Mouse (Mus musculus): ENCODE measurements around the gene Cnbd2. TPM values are rescaled to one million over a fixed set of nuclear protein-coding genes. Genes with fewer than 3 reads are reported as not detected.

The Cnbd2 gene
- polyA plus RNA-seq, 1 experiment from 2014 or later: 4.5 TPM

DNA sequence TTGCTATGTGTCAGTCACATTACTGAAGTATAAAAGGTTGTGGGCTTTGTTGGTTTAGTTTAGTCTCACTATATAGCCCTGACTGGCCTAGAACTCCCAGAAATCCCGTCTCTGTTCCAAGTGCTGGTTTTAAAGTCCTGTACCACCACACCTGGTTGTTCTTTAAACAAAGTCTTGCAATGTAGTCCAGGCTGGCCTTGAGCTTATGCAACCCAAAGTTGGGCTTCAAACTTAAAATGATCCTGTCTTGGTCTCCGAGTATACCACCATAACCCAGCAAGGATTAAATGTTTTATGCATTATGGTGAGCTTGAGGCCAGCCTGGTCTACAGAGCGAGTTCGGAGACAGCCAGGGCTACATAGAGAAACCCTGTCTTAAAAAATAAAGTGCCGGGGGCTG is 2.2 kb upstream of the Cnbd2 start:
- H3K9me3 ChIP-seq (ENCODE audit: control insufficient read depth, low read length): no peaks in the 10 kb centered on the region
- no peak for ATAC-seq
- H3K4me2 ChIP-seq (ENCODE audit: low read depth, low read length): no peak overlapping the region
- WGBS: 96% methylated on average over 5 of the region's 5 CpGs
- 0 out of 2 replicates have a peak, but pooled peaks cover 5% of the 10 kb centered on the region for H3K4me1 ChIP-seq (ENCODE audit: control insufficient read depth, insufficient read depth, low read length)
- no peak overlapping the region for H3K9ac ChIP-seq (ENCODE audit: low read depth, low read length)
- H3K27ac ChIP-seq (ENCODE audit: low read length): no peak overlapping the region
- peaks cover 3% of the 10 kb centered on the region; the same call in 1 of the 2 replicates for H3K36me3 ChIP-seq (ENCODE audit: control insufficient read depth, insufficient read depth, low read length)
- no peaks in the 10 kb centered on the region for H3K27me3 ChIP-seq (replicated peaks; ENCODE audit: control insufficient read depth, insufficient read depth, low read length)
- H3K4me3 ChIP-seq (ENCODE audit: low read length): no peak overlapping the region

- Histone ChIP-seq H3K4me2 (ENCODE audit: low read depth, low read length) (no peak overlapping the region), H3K27ac (ENCODE audit: low read length) (no peak overlapping the region), H3K4me3 (ENCODE audit: low read length) (no peak overlapping the region), H3K9me3 (ENCODE audit: control insufficient read depth, low read length) (no peaks in the 10 kb centered on the region), H3K4me1 (ENCODE audit: control insufficient read depth, insufficient read depth, low read length) (0 out of 2 replicates have a peak, but pooled peaks cover 5% of the 10 kb centered on the region), H3K9ac (ENCODE audit: low read depth, low read length) (no peak overlapping the region), H3K27me3 (replicated peaks; ENCODE audit: control insufficient read depth, insufficient read depth, low read length) (no peaks in the 10 kb centered on the region), H3K36me3 (ENCODE audit: control insufficient read depth, insufficient read depth, low read length) (peaks cover 3% of the 10 kb centered on the region; the same call in 1 of the 2 replicates)
- WGBS: 86% methylated on average over 5 of the region's 5 CpGs
- ATAC-seq: no peak
These were observed 1.6 kb upstream of the Cnbd2 start for GRCm38 (mm10) chr2:156310455-156310854.

GRCm38 (mm10) chr2:156310945-156311344 is 1.2 kb upstream of the Cnbd2 start:
- H3K9me3 ChIP-seq (ENCODE audit: control insufficient read depth, low read length): no peaks in the 10 kb centered on the region
- 0 out of 2 replicates have a peak, but pooled peaks cover 5% of the 10 kb centered on the region for H3K4me1 ChIP-seq (ENCODE audit: control insufficient read depth, insufficient read depth, low read length)
- H3K9ac ChIP-seq (ENCODE audit: low read depth, low read length): no peak overlapping the region
- H3K4me3 ChIP-seq (ENCODE audit: low read length): no peak overlapping the region
- no peak for ATAC-seq
- 89% methylated on average over 5 of the region's 5 CpGs for WGBS
- H3K36me3 ChIP-seq (ENCODE audit: control insufficient read depth, insufficient read depth, low read length): peaks cover 3% of the 10 kb centered on the region; the same call in 1 of the 2 replicates
- no peak overlapping the region for H3K27ac ChIP-seq (ENCODE audit: low read length)
- no peaks in the 10 kb centered on the region for H3K27me3 ChIP-seq (replicated peaks; ENCODE audit: control insufficient read depth, insufficient read depth, low read length)
- no peak overlapping the region for H3K4me2 ChIP-seq (ENCODE audit: low read depth, low read length)

DNA sequence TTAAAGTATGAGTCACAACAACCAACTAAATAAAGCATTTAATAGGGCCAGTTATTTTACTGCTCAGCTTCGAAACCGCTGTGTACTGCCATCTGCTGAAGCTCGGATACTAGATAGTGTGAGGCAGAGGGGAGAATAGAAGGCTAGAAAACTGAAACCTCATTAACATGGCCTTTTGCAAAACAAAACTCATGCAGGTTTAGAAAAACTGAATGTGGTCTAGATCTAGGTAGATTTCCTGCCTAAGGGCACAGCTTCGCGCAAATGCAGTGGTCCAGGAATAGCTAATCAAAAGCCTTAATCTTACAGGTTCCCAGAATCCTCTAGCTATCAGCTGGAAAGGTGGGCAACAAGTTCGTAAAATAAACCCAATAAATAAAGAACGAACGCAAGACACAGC is 658 bp upstream of the Cnbd2 start:
- Histone ChIP-seq H3K9ac (ENCODE audit: low read depth, low read length) (peak overlapping the region; percentile 90), H3K36me3 (ENCODE audit: control insufficient read depth, insufficient read depth, low read length) (peaks cover 3% of the 10 kb centered on the region; the same call in 1 of the 2 replicates), H3K4me2 (ENCODE audit: low read depth, low read length) (peak overlapping the region; percentile 76), H3K4me1 (ENCODE audit: control insufficient read depth, insufficient read depth, low read length) (0 out of 2 replicates have a peak, but pooled peaks cover 5% of the 10 kb centered on the region), H3K4me3 (ENCODE audit: low read length) (peak overlapping the region; percentile 95), H3K27ac (ENCODE audit: low read length) (peak overlapping the region; percentile 99), H3K9me3 (ENCODE audit: control insufficient read depth, low read length) (no peaks in the 10 kb centered on the region), H3K27me3 (replicated peaks; ENCODE audit: control insufficient read depth, insufficient read depth, low read length) (no peaks in the 10 kb centered on the region)
- ATAC-seq: no peak
- 25% methylated on average over 8 of the region's 8 CpGs for whole genome bisulfite sequencing

DNA sequence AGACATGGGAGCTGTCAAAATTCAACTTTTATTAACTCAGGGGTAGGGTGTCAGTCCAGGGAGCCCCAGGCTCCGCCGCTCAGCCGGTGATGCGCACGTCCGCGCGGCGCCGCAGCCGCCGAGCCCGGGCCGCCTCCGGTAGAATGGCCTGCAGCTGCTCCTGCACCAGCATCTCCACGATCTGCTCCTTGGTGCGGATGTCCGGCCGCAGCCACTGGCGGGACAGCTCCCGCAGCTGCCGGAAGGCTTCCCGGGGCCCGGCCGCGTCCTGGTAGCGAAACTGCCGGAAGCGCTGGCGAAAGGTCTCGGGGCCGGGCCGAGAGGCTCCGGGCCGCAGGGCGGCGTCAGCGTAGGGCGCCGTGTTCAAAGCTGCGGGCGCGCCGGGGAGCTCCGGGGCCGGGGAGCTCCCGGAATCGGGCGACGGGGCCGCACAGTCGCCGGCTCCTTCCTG is 233 bp upstream of the Cnbd2 start:
- H3K36me3 ChIP-seq (ENCODE audit: control insufficient read depth, insufficient read depth, low read length): peaks cover 3% of the 10 kb centered on the region; the same call in 1 of the 2 replicates
- H3K9me3 ChIP-seq (ENCODE audit: control insufficient read depth, low read length): no peaks in the 10 kb centered on the region
- H3K9ac ChIP-seq (ENCODE audit: low read depth, low read length): peak overlapping the region; percentile 90
- H3K4me1 ChIP-seq (ENCODE audit: control insufficient read depth, insufficient read depth, low read length): 0 out of 2 replicates have a peak, but pooled peaks cover 5% of the 10 kb centered on the region
- H3K4me2 ChIP-seq (ENCODE audit: low read depth, low read length): peak overlapping the region; percentile 76
- peak overlapping the region; percentile 95 for H3K4me3 ChIP-seq (ENCODE audit: low read length)
- under 1% methylated on average over 53 of the region's 53 CpGs for WGBS
- no peaks in the 10 kb centered on the region for H3K27me3 ChIP-seq (replicated peaks; ENCODE audit: control insufficient read depth, insufficient read depth, low read length)
- peak overlapping the region; percentile 99 for H3K27ac ChIP-seq (ENCODE audit: low read length)
- ATAC-seq: peak; percentile 84

- H3K4me1 ChIP-seq (ENCODE audit: control insufficient read depth, insufficient read depth, low read length): 0 out of 2 replicates have a peak, but pooled peaks cover 5% of the 10 kb centered on the region
- ATAC-seq: no peak
- peak overlapping the region; percentile 99 for H3K27ac ChIP-seq (ENCODE audit: low read length)
- H3K4me2 ChIP-seq (ENCODE audit: low read depth, low read length): peak overlapping the region; percentile 76
- H3K36me3 ChIP-seq (ENCODE audit: control insufficient read depth, insufficient read depth, low read length): peaks cover 3% of the 10 kb centered on the region; the same call in 1 of the 2 replicates
- H3K27me3 ChIP-seq (replicated peaks; ENCODE audit: control insufficient read depth, insufficient read depth, low read length): no peaks in the 10 kb centered on the region
- no peaks in the 10 kb centered on the region for H3K9me3 ChIP-seq (ENCODE audit: control insufficient read depth, low read length)
- peak overlapping the region; percentile 95 for H3K4me3 ChIP-seq (ENCODE audit: low read length)
- peak overlapping the region; percentile 90 for H3K9ac ChIP-seq (ENCODE audit: low read depth, low read length)
- WGBS: 51% methylated on average over 3 of the region's 3 CpGs
These were observed 1.1 kb downstream of the Cnbd2 start for GRCm38 (mm10) chr2:156313153-156313552.

DNA sequence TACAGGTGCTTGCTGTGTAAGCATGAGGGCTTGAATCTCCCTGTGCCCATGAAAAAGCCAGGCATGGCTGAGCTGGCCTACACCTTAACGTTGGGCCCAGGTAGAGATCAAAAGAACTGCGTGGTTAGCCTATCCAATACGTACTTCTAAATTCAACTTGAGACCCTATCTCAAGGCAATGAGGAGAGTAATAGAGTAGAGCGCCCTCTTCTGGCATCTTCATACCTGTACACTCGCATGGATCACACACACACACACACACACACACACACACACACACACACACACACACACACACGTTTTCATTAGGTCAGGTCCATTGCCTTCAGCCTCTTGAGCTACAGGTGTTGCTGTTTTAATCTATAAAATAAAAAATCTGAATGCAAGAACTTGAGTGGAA is 2.7 kb downstream of the Cnbd2 start:
- no peak overlapping the region for H3K27ac ChIP-seq (ENCODE audit: low read length)
- no peaks in the 10 kb centered on the region for H3K27me3 ChIP-seq (replicated peaks; ENCODE audit: control insufficient read depth, insufficient read depth, low read length)
- WGBS: 96% methylated on average over 6 of the region's 6 CpGs

DNA sequence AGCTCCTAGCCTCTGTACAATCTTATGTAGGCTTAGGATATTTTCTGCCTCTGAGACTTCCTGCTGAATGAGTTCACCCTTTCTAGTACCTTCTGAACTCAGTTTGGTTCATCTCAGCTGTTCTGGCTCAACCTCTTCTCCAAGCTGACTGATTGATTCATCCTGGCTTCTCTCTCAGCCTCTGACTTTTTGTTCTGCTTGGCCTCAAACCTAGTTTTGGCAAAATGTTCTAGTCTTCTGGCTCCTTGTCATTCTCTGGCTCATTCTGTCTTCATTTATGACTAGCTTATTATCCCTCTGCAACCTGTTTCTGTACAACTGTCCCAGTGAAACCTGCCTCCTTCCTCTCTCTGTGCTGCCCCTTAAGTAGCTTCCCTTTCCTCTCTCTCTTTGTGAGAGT is 6.4 kb downstream of the Cnbd2 start:
- no peak overlapping the region for H3K4me2 ChIP-seq (ENCODE audit: low read depth, low read length)
- 0 out of 2 replicates have a peak, but pooled peaks cover 2% of the 10 kb centered on the region for H3K9me3 ChIP-seq (ENCODE audit: control insufficient read depth, low read length)
- H3K4me1 ChIP-seq (ENCODE audit: control insufficient read depth, insufficient read depth, low read length): no peaks in the 10 kb centered on the region
- H3K27me3 ChIP-seq (replicated peaks; ENCODE audit: control insufficient read depth, insufficient read depth, low read length): no peaks in the 10 kb centered on the region
- H3K9ac ChIP-seq (ENCODE audit: low read depth, low read length): no peak overlapping the region
- no peak overlapping the region for H3K4me3 ChIP-seq (ENCODE audit: low read length)
- peaks cover 3% of the 10 kb centered on the region; the same call in 1 of the 2 replicates for H3K36me3 ChIP-seq (ENCODE audit: control insufficient read depth, insufficient read depth, low read length)
- no peak overlapping the region for H3K27ac ChIP-seq (ENCODE audit: low read length)
- ATAC-seq: no peak

More for the DNA sequence above, 2.7 kb downstream of the Cnbd2 start:
- H3K9ac ChIP-seq (ENCODE audit: low read depth, low read length): no peak overlapping the region
- no peak for ATAC-seq
- H3K4me2 ChIP-seq (ENCODE audit: low read depth, low read length): no peak overlapping the region
- peaks cover 3% of the 10 kb centered on the region; the same call in 1 of the 2 replicates for H3K36me3 ChIP-seq (ENCODE audit: control insufficient read depth, insufficient read depth, low read length)
- 0 out of 2 replicates have a peak, but pooled peaks cover 5% of the 10 kb centered on the region for H3K4me1 ChIP-seq (ENCODE audit: control insufficient read depth, insufficient read depth, low read length)
- H3K4me3 ChIP-seq (ENCODE audit: low read length): no peak overlapping the region
- no peaks in the 10 kb centered on the region for H3K9me3 ChIP-seq (ENCODE audit: control insufficient read depth, low read length)

GRCm38 (mm10) chr2:156321538-156321937 is 9.4 kb downstream of the Cnbd2 start:
- H3K27me3 ChIP-seq (replicated peaks; ENCODE audit: control insufficient read depth, insufficient read depth, low read length): no peaks in the 10 kb centered on the region
- no peak overlapping the region for H3K27ac ChIP-seq (ENCODE audit: low read length)
- H3K9ac ChIP-seq (ENCODE audit: low read depth, low read length): no peak overlapping the region
- H3K4me3 ChIP-seq (ENCODE audit: low read length): no peak overlapping the region
- WGBS: 90% methylated on average over 6 of the region's 6 CpGs
- no peak overlapping the region for H3K4me2 ChIP-seq (ENCODE audit: low read depth, low read length)
- no peak for ATAC-seq
- peaks cover 6% of the 10 kb centered on the region for H3K4me1 ChIP-seq (ENCODE audit: control insufficient read depth, insufficient read depth, low read length)
- H3K36me3 ChIP-seq (ENCODE audit: control insufficient read depth, insufficient read depth, low read length): no peaks in the 10 kb centered on the region
- 0 out of 2 replicates have a peak, but pooled peaks cover 2% of the 10 kb centered on the region for H3K9me3 ChIP-seq (ENCODE audit: control insufficient read depth, low read length)
